Mouse (Mus musculus) liver, postnatal 0 days (tissue): ENCODE data around the gene Scaf4. TPM values are rescaled to one million over a fixed set of nuclear protein-coding genes. Genes with fewer than 3 reads are reported as not detected.
A peak's percentile ranks its signal among the peaks of the same experiment; 100 is the strongest.
"Not testable (repeated sequence)": the region's sequence is repeated elsewhere in the genome, so short reads cannot be mapped to it uniquely, and the experiment has no call there.

Source experiments
- ATAC-seq: fragments of 200-750 bp; cut with Nextera tagmentation; 2 replicates; pipeline ENCODE4 v1.8.0; 2017; ENCODE audit warnings: mild to moderate bottlenecking, moderate library complexity
- DNase-seq: peaks from one replicate; pipeline ENCODE4 v3.0.0-alpha.2; 2016
- H3K27ac ChIP-seq: fragments of 300-500 bp; sonication (generic); 2 replicates; pipeline ENCODE4 v1.5.1; 2014; ENCODE audit warnings: antibody characterized with exemption, moderate library complexity, mild to moderate bottlenecking, low read depth
- H3K27me3 ChIP-seq: fragments of 300-500 bp; sonication (generic); 2 replicates; pipeline ENCODE4 v1.6.1; 2014; ENCODE audit warnings: low read length, control low read depth, mixed read lengths; ENCODE audit not compliant: insufficient read depth
- H3K36me3 ChIP-seq: fragments of 300-500 bp; sonication (generic); replicated peaks from 2 replicates; pipeline ENCODE4 v1.6.1; 2014; ENCODE audit warnings: mild to moderate bottlenecking, control low read depth, low read length, moderate library complexity, mixed read lengths; ENCODE audit not compliant: insufficient read depth
- H3K4me1 ChIP-seq: fragments of 300-500 bp; sonication (generic); 2 replicates; pipeline ENCODE4 v1.6.1; 2014; ENCODE audit warnings: antibody characterized with exemption, mild to moderate bottlenecking, control low read depth; ENCODE audit not compliant: insufficient read depth
- H3K4me2 ChIP-seq: fragments of 300-500 bp; sonication (generic); 2 replicates; pipeline ENCODE4 v1.6.1; 2014; ENCODE audit warnings: low read depth, mild to moderate bottlenecking, low read length, moderate library complexity, mixed read lengths
- H3K4me3 ChIP-seq: fragments of 300-500 bp; sonication (generic); 2 replicates; pipeline ENCODE4 v1.5.1; 2014; ENCODE audit warnings: low read depth, low read length
- H3K9ac ChIP-seq: fragments of 300-500 bp; sonication (generic); replicated peaks from 2 replicates; pipeline ENCODE4 v1.6.1; 2014; ENCODE audit warnings: mild to moderate bottlenecking, moderate library complexity
- H3K9me3 ChIP-seq: fragments of 300-500 bp; sonication (generic); 2 replicates; pipeline ENCODE4 v1.6.1; 2016; ENCODE audit warnings: mild to moderate bottlenecking, control low read depth, low read length, mixed read lengths
- CTCF ChIP-seq: sonication (generic); IDR thresholded peaks from 2 replicates; pipeline ENCODE4 v1.5.1; 2016; ENCODE audit warnings: antibody characterized with exemption, low read depth
- EP300 ChIP-seq: IDR thresholded peaks from 2 replicates; pipeline ENCODE4 v1.6.1; 2016; ENCODE audit warnings: antibody characterized with exemption, low read depth, mild to moderate bottlenecking
- WGBS: fragments of 180-500 bp; shearing (Covaris S2); extraction: QIAGEN DNeasy Blood & Tissue Kit; methylation state at CpG from one replicate; pipeline ENCODE4 v1.1.7; 2014; ENCODE audit not compliant: insufficient replicate concordance; 5-methylcytosine and 5-hydroxymethylcytosine counted together
- polyA plus RNA-seq: library from polyadenylated mRNA; unstranded; fragments of >200 nt; fragmentation: Nextera tagmentation; extraction: Ambion mirVana; gene quantifications from 2 replicates; pipeline ENCODE4 v1.2.1, GENCODE M21; 2015

Scaf4 gene
- polyA plus RNA-seq, 1 experiment from 2014 or later: 6.2 TPM

DNA sequence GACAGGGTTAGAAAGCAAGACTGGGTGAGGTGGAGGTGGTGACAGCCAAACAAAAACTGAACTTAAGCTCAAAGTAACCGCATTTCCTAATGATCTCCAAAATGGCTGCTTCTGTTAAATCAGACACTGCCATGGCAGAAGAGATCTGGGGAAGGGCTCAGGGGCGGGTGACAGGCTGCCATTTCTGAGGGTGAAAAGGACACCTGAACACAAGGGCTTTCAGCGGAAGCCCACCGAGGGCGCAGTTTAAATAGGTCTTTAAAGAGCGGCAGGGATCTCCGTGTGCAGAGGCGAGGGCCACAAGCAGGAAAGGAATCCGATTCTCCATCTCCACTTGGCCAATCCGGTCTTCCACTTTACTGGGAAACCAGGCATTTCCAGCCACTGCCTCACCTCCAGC is 50.6 kb downstream of the Scaf4 start:
- ATAC-seq (no peak), DNase-seq (no peak)
- TF ChIP-seq CTCF (no peak), EP300 (no peak)
- Histone ChIP-seq H3K9me3 (no peaks in the 10 kb centered on the region), H3K4me1 (peaks cover 6% of the 10 kb centered on the region), H3K4me2 (no peak overlapping the region), H3K27ac (no peak overlapping the region), H3K4me3 (no peak overlapping the region), H3K36me3 (peaks cover 22% of the 10 kb centered on the region), H3K9ac (no peak overlapping the region), H3K27me3 (no peaks in the 10 kb centered on the region)
- 96% methylated on average over 10 of the region's 10 CpGs for WGBS

DNA sequence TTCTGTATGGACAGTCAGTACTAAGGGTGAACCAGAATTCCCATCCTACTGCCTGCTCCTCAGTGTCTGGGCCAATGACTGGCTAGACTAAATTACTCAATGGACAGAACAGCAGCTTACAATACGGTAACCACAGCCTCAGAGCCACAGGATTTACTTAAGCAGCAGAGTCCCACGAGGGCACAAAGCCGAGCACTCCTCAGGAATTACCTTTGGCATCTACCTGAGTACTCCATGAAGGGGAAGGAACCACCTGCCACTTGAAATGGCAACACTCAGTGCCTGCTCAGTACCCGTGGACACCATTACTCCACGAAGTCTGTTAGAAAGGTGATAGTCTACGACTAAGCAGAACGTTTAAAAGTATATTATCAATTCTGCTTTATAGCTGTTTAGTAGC is 53.0 kb downstream of the Scaf4 start:
- WGBS: 82% methylated on average over 7 of the region's 7 CpGs
- H3K27me3 ChIP-seq: no peaks in the 10 kb centered on the region
- ATAC-seq (no peak), DNase-seq (no peak)
- H3K4me3 ChIP-seq: no peak overlapping the region
- no peak overlapping the region for H3K9ac ChIP-seq
- H3K36me3 ChIP-seq: peaks cover 25% of the 10 kb centered on the region
- no peak overlapping the region for H3K4me2 ChIP-seq
- TF ChIP-seq CTCF: no peak
- TF ChIP-seq EP300: no peak
- no peak overlapping the region for H3K27ac ChIP-seq
- H3K9me3 ChIP-seq: no peaks in the 10 kb centered on the region
- H3K4me1 ChIP-seq: peaks cover 6% of the 10 kb centered on the region; the same call in 1 of the 2 replicates

DNA sequence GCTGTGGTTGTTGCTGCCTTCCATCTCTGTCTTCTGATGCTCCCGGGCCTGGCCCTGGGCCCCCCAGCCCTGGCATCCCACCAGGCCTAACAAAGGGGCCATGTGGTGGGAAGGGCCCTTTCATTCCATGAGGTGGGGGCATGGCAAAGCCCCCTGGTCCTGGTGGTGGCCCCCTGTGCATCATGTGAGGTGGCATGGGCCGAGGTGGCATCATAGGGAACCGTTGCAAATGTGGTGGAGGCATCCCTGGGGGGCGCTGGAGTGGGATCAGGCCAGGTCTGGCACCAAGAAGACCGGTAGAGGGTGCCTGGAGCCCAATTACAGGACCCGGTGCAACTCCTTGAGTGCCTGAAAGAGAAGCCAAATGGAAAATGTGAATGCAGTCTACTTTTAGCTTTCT is 54.4 kb downstream of the Scaf4 start:
- H3K4me2 ChIP-seq: no peak overlapping the region
- 86% methylated on average over 6 of the region's 6 CpGs for WGBS
- no peak for ATAC-seq

DNA sequence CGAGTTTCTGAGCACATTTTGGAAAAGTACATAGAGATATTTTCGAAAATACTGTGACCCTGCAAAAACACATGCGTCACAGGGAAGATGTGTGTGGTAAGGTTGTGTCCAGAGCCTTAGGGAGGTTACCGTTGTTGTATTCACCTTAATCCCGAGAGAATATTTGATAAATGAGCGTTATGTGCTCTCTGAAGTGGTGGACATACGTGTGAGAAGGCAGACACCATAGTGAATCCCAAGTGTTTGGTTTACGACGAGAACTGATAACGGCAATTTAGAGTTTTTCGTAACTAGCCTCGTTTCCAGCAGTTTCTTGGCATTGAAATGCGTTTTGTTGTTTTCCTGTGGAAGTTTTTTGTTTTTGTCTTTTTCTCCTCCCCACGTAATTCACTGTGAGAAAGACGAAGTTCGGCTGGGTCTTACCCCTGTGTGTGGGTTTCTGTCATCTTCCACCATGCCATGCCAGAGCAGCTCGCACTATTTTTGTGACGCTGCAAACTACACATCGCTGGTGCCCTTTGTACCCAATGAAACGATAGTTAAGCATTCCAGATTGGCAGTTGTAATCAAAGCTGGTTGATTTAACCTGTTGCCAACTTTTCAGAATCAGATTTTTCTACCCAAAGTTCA is 62.7 kb downstream of the Scaf4 start:
- WGBS: 2% methylated on average over 20 of the region's 20 CpGs
- H3K4me2 ChIP-seq: peak overlapping the region; percentile 89
- DNase-seq: no peak
- ATAC-seq: peak; percentile 14
- H3K4me3 ChIP-seq: peak overlapping the region; percentile 79
- peaks cover 33% of the 10 kb centered on the region for H3K36me3 ChIP-seq
- peak overlapping the region; percentile 84 for H3K9ac ChIP-seq
- no peaks in the 10 kb centered on the region for H3K9me3 ChIP-seq
- H3K27me3 ChIP-seq: no peaks in the 10 kb centered on the region
- TF ChIP-seq CTCF: no peak
- no peak for TF ChIP-seq EP300
- peaks cover 25% of the 10 kb centered on the region for H3K4me1 ChIP-seq
- peak overlapping the region; percentile 97 for H3K27ac ChIP-seq

More for the DNA sequence above, 54.4 kb downstream of the Scaf4 start:
- Histone ChIP-seq H3K4me3 (no peak overlapping the region), H3K27ac (no peak overlapping the region), H3K4me1 (0 out of 2 replicates have a peak, but pooled peaks cover 2% of the 10 kb centered on the region), H3K9ac (no peak overlapping the region), H3K27me3 (no peaks in the 10 kb centered on the region), H3K9me3 (no peaks in the 10 kb centered on the region), H3K36me3 (peaks cover 39% of the 10 kb centered on the region)
- TF ChIP-seq CTCF (no peak), EP300 (no peak)
- no peak for DNase-seq

DNA sequence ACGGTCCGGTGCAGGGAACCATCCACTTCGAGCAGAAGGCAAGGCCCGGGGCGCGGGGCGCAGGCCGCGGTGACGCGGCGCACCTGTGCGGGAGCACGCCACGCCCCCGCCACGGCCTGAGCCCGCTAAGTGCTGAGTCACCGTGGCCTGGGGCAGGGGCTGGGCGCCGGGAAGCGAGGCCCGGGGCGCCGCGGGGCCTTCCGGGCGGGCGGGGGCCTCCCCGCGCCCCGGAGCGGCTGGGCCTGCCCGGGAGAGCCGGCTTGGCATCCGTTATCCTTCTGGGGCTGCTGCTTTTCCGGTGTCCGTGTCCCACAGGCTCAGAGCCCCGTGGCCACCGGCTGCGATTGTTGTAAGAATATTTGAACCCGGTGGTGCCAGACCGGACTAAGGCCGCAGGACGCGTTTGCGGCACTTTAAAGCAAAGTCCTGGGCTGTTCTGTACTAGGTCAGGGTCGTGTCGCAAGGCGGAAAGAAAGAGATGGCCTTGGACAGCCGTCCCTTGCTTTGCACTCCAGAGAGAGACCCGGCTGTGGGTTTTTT is 63.3 kb downstream of the Scaf4 start:
- DNase-seq: no peak
- WGBS: 5% methylated on average over 38 of the region's 52 CpGs
- peaks cover 25% of the 10 kb centered on the region for H3K4me1 ChIP-seq
- peak overlapping the region; percentile 84 for H3K9ac ChIP-seq
- H3K4me3 ChIP-seq: peak overlapping the region; percentile 79
- no peaks in the 10 kb centered on the region for H3K9me3 ChIP-seq
- H3K4me2 ChIP-seq: peak overlapping the region; percentile 89
- H3K27ac ChIP-seq: peak overlapping the region; percentile 97
- no peaks in the 10 kb centered on the region for H3K27me3 ChIP-seq
- H3K36me3 ChIP-seq: peaks cover 27% of the 10 kb centered on the region
- ATAC-seq: peak; percentile 79
- TF ChIP-seq EP300 (no peak), CTCF (no peak)

DNA sequence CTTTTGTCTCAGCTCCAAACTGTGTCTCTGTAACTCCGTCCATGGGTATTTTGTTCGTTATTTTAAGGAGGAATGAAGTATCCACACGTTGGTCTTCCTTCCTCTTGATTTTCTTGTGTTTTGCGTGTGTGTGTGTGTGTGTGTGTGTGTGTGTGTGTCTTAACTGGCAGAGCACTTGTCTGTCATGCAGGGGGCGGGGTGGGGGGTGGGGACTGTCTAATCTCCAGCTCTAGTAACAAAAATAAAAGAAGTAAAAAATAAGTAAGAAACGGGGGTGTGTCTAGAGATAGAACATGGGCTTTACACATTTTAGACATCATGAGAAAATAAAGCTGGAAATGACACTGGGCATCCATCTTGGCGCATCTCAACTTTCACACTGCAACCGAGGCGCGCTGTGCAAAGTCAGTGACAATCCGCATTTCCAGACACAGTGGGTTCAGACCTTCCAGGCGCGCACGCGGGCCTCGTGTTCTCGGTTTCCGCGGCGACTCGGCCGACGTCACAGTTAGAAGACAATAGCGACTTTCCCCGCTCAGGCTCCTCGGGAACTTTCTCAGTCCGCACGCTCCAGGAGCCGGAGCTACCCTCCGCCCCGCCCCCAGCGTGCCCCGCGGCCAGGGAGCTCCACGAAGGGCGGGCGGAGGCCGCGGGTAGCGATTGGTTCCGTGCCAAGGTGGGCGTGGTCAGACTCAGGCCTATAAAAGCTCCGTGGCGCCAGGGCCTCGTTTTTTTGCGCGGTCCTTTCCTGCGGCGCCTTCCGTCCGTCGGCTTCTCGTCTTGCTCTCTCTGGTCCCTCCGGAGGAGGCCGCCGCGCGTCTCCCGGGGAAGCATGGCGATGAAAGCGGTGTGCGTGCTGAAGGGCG is 64.0 kb downstream of the Scaf4 start, which contains the start of gene Sod1:
TSS of gene Sod1 (plus strand) at position 729 of the 866 bp plus-strand sequence.
- H3K9me3 ChIP-seq: no peaks in the 10 kb centered on the region
- H3K4me2 ChIP-seq: peak within 1 kb of the TSS; percentile 89
- peak within 1 kb of the TSS; percentile 97 for H3K27ac ChIP-seq
- H3K27me3 ChIP-seq: no peaks in the 10 kb centered on the region
- peaks cover 20% of the 10 kb centered on the region for H3K36me3 ChIP-seq
- peaks cover 31% of the 10 kb centered on the region for H3K4me1 ChIP-seq
- ATAC-seq (peak; percentile 91), DNase-seq (peak; percentile 99)
- WGBS: under 1% methylated on average over 63 of the region's 63 CpGs
- no peak for TF ChIP-seq CTCF
- peak; percentile 59; the same call in 1 of the 2 replicates for TF ChIP-seq EP300
- peak within 1 kb of the TSS; percentile 84 for H3K9ac ChIP-seq
- peak within 1 kb of the TSS; percentile 79 for H3K4me3 ChIP-seq

DNA sequence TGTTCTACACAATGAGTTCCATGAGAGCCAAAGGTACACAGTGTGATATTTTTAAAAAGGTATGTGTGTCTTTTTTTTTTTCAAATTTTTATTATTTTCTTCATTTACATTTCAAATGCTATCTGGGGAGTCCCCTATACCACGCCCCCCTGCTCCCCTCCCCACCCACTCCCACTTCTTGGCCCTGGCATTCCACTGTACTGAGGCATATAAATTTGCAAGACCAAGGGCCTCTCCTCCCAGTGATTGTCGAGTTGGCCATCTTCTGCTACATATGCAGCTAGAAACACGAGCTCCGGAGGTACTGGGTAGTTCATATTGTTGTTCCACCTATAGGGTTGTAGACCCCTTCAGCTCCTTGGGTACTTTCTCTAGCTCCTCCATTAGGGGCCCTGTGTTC is 64.9 kb downstream of the Scaf4 start:
- ATAC-seq, H3K9me3 ChIP-seq, H3K4me3 ChIP-seq, H3K4me2 ChIP-seq, H3K27ac ChIP-seq, H3K9ac ChIP-seq, DNase-seq, H3K27me3 ChIP-seq: not testable (repeated sequence)
- Histone ChIP-seq H3K36me3 (peaks cover 13% of the 10 kb centered on the region), H3K4me1 (peaks cover 31% of the 10 kb centered on the region)
- 59% methylated on average over 4 of the region's 4 CpGs for WGBS
